Mouse (Mus musculus): ENCODE data around the gene Psme4.

DNA sequence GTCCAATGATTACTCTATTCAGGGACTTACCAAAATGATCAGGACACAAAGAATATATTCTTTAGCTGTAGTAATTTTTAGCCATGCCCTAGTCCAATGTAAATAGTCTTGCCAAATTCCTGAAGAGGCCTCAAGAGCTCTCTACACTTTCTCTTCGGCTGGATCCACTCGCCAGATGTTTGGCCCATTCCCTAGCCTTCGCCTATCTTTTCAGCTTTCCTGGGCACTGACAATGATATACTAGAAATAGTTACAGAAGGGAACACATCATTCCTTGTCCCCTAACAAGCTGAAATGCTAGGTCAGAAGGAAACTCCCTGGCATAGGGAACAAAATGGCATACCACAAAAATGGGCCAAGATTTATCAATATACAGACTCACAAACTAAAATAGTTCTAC is 18.6 kb upstream of the Psme4 start:
- TF ChIP-seq POLR2A (IDR thresholded peaks at IDR 0.05; ENCODE audit: control insufficient read depth, low read depth, low read length), result no peak
- no peak for TF ChIP-seq CTCF (IDR thresholded peaks at IDR 0.05; ENCODE audit: control insufficient read depth, insufficient read depth, insufficient replicate concordance, low read depth, low read length)
